Mouse (Mus musculus): ENCODE measurements around the gene Fam83e.
A peak's percentile ranks its signal among the peaks of the same experiment; 100 is the strongest.

The Fam83e gene

GRCm38 (mm10) chr7:45714630-45715089 lies 6.4 kb upstream of the Fam83e start:
- DNase-seq (ENCODE audit: low read depth in 1 of 2, low spot score in 2 of 2), result no peak

GRCm38 (mm10) chr7:45715090-45715708 lies 5.8 kb upstream of the Fam83e start, which contains the start of gene Rpl18:
Rpl18 (plus strand) TSS chr7:45715457.
- DNase-seq (ENCODE audit: low read depth in 1 of 2, low spot score in 2 of 2), result peak; percentile 91 to 94

GRCm38 (mm10) chr7:45715741-45716459 lies 5.1 kb upstream of the Fam83e start:
- peak; percentile 75 to 86 for DNase-seq (ENCODE audit: low read depth in 1 of 2, low spot score in 2 of 2)

GRCm38 (mm10) chr7:45716460-45716857 lies 4.6 kb upstream of the Fam83e start:
- no peak for DNase-seq (ENCODE audit: low read depth in 1 of 2, low spot score in 2 of 2)

- DNase-seq (ENCODE audit: low read depth in 1 of 2, low spot score in 2 of 2), result no peak
These were observed 3.8 kb upstream of the Fam83e start for GRCm38 (mm10) chr7:45716952-45717917.

- peak; percentile 94 to 99 for DNase-seq (ENCODE audit: low read depth in 1 of 2, low spot score in 2 of 2)
These were observed 3.1 kb upstream of the Fam83e start, which contains the start of gene Sphk2 for GRCm38 (mm10) chr7:45717918-45718297. Sphk2 (minus strand) TSS chr7:45718002.

- no peak for DNase-seq (ENCODE audit: low read depth in 1 of 2, low spot score in 2 of 2)
These were observed 2.7 kb upstream of the Fam83e start for GRCm38 (mm10) chr7:45718331-45718730.

- DNase-seq (ENCODE audit: low read depth in 1 of 2, low spot score in 2 of 2), result no peak
These were observed 1.8 kb upstream of the Fam83e start for GRCm38 (mm10) chr7:45719180-45719579.

- no peak for DNase-seq (ENCODE audit: low read depth in 1 of 2, low spot score in 2 of 2)
These were observed 1.1 kb upstream of the Fam83e start for GRCm38 (mm10) chr7:45719738-45720412.

GRCm38 (mm10) chr7:45721234-45721571 lies 191 bp downstream of the Fam83e start:
- DNase-seq (ENCODE audit: low read depth in 1 of 2, low spot score in 2 of 2), result no peak

- no peak for DNase-seq (ENCODE audit: low read depth in 1 of 2, low spot score in 2 of 2)
These were observed 783 bp downstream of the Fam83e start for GRCm38 (mm10) chr7:45721642-45722347.

GRCm38 (mm10) chr7:45722348-45722713 lies 1.3 kb downstream of the Fam83e start:
- no peak for DNase-seq (ENCODE audit: low read depth in 1 of 2, low spot score in 2 of 2)

- DNase-seq (ENCODE audit: low read depth in 1 of 2, low spot score in 2 of 2), result no peak
These were observed 2.3 kb downstream of the Fam83e start for GRCm38 (mm10) chr7:45723301-45723700.

GRCm38 (mm10) chr7:45723781-45724180 lies 2.8 kb downstream of the Fam83e start:
- no peak for DNase-seq (ENCODE audit: low read depth in 1 of 2, low spot score in 2 of 2)

GRCm38 (mm10) chr7:45725151-45725550 lies 4.1 kb downstream of the Fam83e start:
- no peak for DNase-seq (ENCODE audit: low read depth in 1 of 2, low spot score in 2 of 2)

- DNase-seq (ENCODE audit: low read depth in 1 of 2, low spot score in 2 of 2), result no peak
These were observed 4.7 kb downstream of the Fam83e start, which contains the start of gene Spaca4 for GRCm38 (mm10) chr7:45725713-45726112. Spaca4 (minus strand) TSS chr7:45725813.

GRCm38 (mm10) chr7:45726419-45726818 lies 5.4 kb downstream of the Fam83e start:
- no peak for DNase-seq (ENCODE audit: low read depth in 1 of 2, low spot score in 2 of 2)

GRCm38 (mm10) chr7:45727625-45728024 lies 6.6 kb downstream of the Fam83e start:
- no peak for DNase-seq (ENCODE audit: low read depth in 1 of 2, low spot score in 2 of 2)

- no peak for DNase-seq (ENCODE audit: low read depth in 1 of 2, low spot score in 2 of 2)
These were observed 9.9 kb downstream of the Fam83e start for GRCm38 (mm10) chr7:45730727-45731431.

- DNase-seq (ENCODE audit: low read depth in 1 of 2, low spot score in 2 of 2), result no peak
These were observed 12.5 kb downstream of the Fam83e start for GRCm38 (mm10) chr7:45733477-45733876.

Data from monocyte, adult 2 months (primary cell).